Mouse (Mus musculus) adrenal gland, postnatal 14 days (tissue): ENCODE measurements at regions not wholly inside any gene's neighbourhood (a gene's known extent, or its start where the extent isn't known, plus 50 kb on each side); places are given as distances from the start of the nearest gene placed in this dataset.
"Not testable (repeated sequence)": the region's sequence is repeated elsewhere in the genome, so short reads cannot be mapped to it uniquely, and the experiment has no call there.

Experiments used
- DNase-seq: peaks from one replicate; pipeline ENCODE4 v3.0.0; 2021; ENCODE audit warnings: mixed read lengths

- peak; percentile 26 for DNase-seq
These were observed 54.3 kb upstream of the Ccdc66 start for GRCm38 (mm10) chr14:27562564-27562963.

- DNase-seq: not testable (repeated sequence)
These were observed 53.7 kb upstream of the Ccdc66 start for GRCm38 (mm10) chr14:27561974-27562373.

- peak; percentile 79 for DNase-seq
These were observed 52.2 kb upstream of the Ccdc66 start for GRCm38 (mm10) chr14:27560434-27560833.

- DNase-seq: no peak
These were observed 50.7 kb upstream of the Ccdc66 start for GRCm38 (mm10) chr14:27558794-27559491.
